Mouse (Mus musculus) megakaryocyte, embryonic 14.5 days (primary cell): ENCODE data around the gene Antxr2. TPM values are rescaled to one million over a fixed set of nuclear protein-coding genes. Genes with fewer than 3 reads are reported as not detected.

Experiments
- H3K27me3 ChIP-seq: replicated peaks from 2 replicates; pipeline ENCODE3; 2012; ENCODE audit warnings: inconsistent platforms
- H3K36me3 ChIP-seq: replicated peaks from 2 replicates; pipeline ENCODE3; 2012; ENCODE audit warnings: low read length, inconsistent platforms, mixed read lengths
- H3K4me1 ChIP-seq: 2 replicates; pipeline ENCODE4 v1.6.1; 2012; ENCODE audit warnings: inconsistent platforms
- H3K4me3 ChIP-seq: replicated peaks from 2 replicates; pipeline ENCODE3; 2012; ENCODE audit warnings: moderate library complexity, mild to moderate bottlenecking, inconsistent platforms
- H3K9me3 ChIP-seq: 2 replicates; pipeline ENCODE4 v1.6.1; 2012; ENCODE audit warnings: inconsistent platforms
- FLI1 ChIP-seq: IDR thresholded peaks from 2 replicates; pipeline ENCODE4 v1.6.1; 2012; ENCODE audit warnings: low read length, inconsistent platforms, mixed read lengths
- GATA1 ChIP-seq: IDR thresholded peaks from 3 replicates; pipeline ENCODE4 v1.6.1; 2012; ENCODE audit warnings: mixed read lengths, low read length, inconsistent platforms, borderline replicate concordance
- polyA plus RNA-seq: library from polyadenylated mRNA; stranded (reverse); fragments of >175 nt; gene quantifications from 2 replicates; pipeline ENCODE4 v1.2.3, GENCODE M21; 2012; ENCODE audit warnings: low replicate concordance; ENCODE audit not compliant: insufficient read depth

Antxr2 gene
- polyA plus RNA-seq, 1 experiment: 0.83 TPM

DNA sequence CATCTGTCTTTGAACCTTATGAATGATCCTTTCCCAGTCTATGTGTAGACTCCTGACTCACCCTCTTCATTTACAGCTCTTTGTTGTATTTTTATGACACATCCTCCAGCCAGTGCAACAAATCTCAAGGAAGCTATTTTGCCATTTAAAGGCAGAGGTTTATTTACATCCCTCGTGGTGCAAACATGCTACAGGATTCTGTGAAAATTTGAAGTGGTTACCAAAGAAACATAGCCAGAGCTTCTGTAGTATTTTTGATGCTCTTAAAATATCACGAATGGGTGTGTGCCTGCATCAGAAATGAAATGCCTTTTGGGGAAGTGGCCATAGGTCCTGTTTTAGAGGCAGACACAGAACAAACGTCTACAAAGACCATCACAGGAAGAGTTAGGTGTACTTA, 146.7 kb downstream of the Antxr2 start:
- Histone ChIP-seq H3K9me3 (no peaks in the 10 kb centered on the region), H3K4me1 (no peaks in the 10 kb centered on the region), H3K4me3 (no peak overlapping the region), H3K27me3 (no peaks in the 10 kb centered on the region), H3K36me3 (no peaks in the 10 kb centered on the region)
- TF ChIP-seq FLI1: no peak
- TF ChIP-seq GATA1: no peak

- Histone ChIP-seq H3K4me3 (no peak overlapping the region), H3K4me1 (no peaks in the 10 kb centered on the region), H3K36me3 (no peaks in the 10 kb centered on the region), H3K9me3 (no peaks in the 10 kb centered on the region), H3K27me3 (no peaks in the 10 kb centered on the region)
- TF ChIP-seq FLI1: no peak
- no peak for TF ChIP-seq GATA1
These were observed 149.4 kb downstream of the Antxr2 start for GRCm38 (mm10) chr5:97881421-97881820.

GRCm38 (mm10) chr5:97880115-97880514, 150.7 kb downstream of the Antxr2 start:
- Histone ChIP-seq H3K4me1 (no peaks in the 10 kb centered on the region), H3K36me3 (no peaks in the 10 kb centered on the region), H3K9me3 (no peaks in the 10 kb centered on the region), H3K4me3 (no peak overlapping the region), H3K27me3 (no peaks in the 10 kb centered on the region)
- TF ChIP-seq FLI1 (no peak), GATA1 (no peak)

DNA sequence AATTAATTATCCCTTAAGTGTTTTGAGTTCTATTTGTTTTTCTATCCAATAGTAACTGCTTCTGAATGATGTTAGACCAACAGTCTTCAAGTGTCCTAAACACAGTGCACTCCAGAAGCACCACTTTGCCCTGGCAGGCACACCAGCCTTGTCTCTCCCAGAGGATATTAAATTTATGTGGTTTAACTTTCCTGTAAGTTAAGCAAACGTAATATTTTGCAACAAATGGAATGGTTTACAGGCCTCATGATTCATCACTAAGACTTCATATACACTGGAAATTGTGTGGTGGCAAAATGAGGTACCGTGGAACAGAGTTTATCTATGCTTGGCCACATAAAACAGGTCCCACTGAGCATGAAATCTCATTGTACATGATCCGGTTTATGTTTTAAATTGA, 152.0 kb downstream of the Antxr2 start:
- H3K4me3 ChIP-seq: no peak overlapping the region
- no peaks in the 10 kb centered on the region for H3K4me1 ChIP-seq
- H3K27me3 ChIP-seq: no peaks in the 10 kb centered on the region
- no peak for TF ChIP-seq FLI1
- TF ChIP-seq GATA1: no peak
- no peaks in the 10 kb centered on the region for H3K9me3 ChIP-seq
- no peaks in the 10 kb centered on the region for H3K36me3 ChIP-seq

GRCm38 (mm10) chr5:97878215-97878794, 152.5 kb downstream of the Antxr2 start:
- no peaks in the 10 kb centered on the region for H3K4me1 ChIP-seq
- H3K9me3 ChIP-seq: no peaks in the 10 kb centered on the region
- TF ChIP-seq FLI1 (no peak), GATA1 (no peak)
- H3K4me3 ChIP-seq: no peak overlapping the region
- H3K27me3 ChIP-seq: no peaks in the 10 kb centered on the region
- no peaks in the 10 kb centered on the region for H3K36me3 ChIP-seq

DNA sequence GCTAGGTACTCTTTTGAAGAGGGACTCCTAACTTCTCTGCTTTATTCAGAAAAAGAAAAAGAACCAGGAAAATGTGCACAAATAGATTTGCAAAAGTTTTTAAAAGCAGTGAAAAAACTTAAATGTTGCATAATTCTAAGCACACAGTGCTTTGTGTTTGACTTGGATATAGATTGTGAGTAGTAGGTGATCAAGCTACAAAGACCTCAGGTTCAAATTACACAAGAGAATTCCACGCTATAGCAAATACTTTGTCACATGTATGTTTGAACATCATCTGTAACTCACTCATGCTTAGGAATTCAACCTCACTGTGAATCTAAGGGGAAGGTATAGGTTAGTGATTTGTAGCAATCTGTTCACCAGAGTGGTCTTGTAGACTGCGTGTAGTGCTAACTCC, 153.9 kb downstream of the Antxr2 start:
- Histone ChIP-seq H3K27me3 (no peaks in the 10 kb centered on the region), H3K4me1 (no peaks in the 10 kb centered on the region), H3K36me3 (no peaks in the 10 kb centered on the region), H3K4me3 (no peak overlapping the region), H3K9me3 (no peaks in the 10 kb centered on the region)
- TF ChIP-seq GATA1 (no peak), FLI1 (no peak)

- TF ChIP-seq FLI1 (no peak), GATA1 (no peak)
- H3K4me3 ChIP-seq: no peak overlapping the region
- no peaks in the 10 kb centered on the region for H3K4me1 ChIP-seq
- H3K27me3 ChIP-seq: no peaks in the 10 kb centered on the region
- no peaks in the 10 kb centered on the region for H3K36me3 ChIP-seq
- no peaks in the 10 kb centered on the region for H3K9me3 ChIP-seq
These were observed 162.9 kb downstream of the Antxr2 start for GRCm38 (mm10) chr5:97867921-97868320.

DNA sequence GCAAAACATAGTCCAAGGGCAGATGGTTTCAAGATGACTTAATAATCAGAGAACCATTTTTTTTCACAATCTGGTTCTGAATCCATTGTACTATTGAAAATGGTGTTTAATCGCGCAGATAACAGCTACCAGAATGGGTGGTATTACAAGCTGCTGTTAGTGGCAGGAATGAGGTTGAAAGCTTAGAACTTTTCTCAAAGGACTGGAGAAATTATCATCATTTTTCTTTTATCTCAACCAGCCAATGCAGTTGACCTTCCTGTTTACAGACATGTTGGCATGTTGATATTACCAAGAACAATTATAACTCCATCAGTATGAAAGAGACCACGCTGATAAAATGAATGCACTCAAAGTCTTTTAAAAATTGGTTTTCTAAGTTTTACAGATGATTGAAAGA, 163.9 kb downstream of the Antxr2 start:
- H3K36me3 ChIP-seq: no peaks in the 10 kb centered on the region
- H3K27me3 ChIP-seq: no peaks in the 10 kb centered on the region
- no peak overlapping the region for H3K4me3 ChIP-seq
- TF ChIP-seq FLI1 (no peak), GATA1 (no peak)
- no peaks in the 10 kb centered on the region for H3K4me1 ChIP-seq
- H3K9me3 ChIP-seq: no peaks in the 10 kb centered on the region

DNA sequence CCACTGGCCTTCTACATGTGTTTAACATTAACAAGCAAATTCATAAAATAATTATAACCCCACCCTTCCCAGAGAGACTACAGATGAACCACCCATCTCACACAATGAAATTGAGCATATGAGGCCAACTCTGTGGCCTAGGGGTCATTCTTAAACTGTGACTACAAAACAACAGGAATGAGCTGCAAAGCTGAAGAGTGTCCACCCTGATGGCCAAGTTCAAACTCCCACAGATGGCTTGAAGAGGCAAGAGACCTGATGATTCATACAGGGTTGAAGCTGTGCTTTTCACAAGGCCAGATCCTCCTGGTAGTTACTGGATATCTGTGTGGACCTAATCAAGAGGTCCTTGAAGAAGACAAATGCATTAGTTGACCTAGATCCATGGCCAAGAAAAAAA, 173.7 kb downstream of the Antxr2 start:
- Histone ChIP-seq H3K9me3 (peaks cover 16% of the 10 kb centered on the region; the same call in 1 of the 2 replicates), H3K4me1 (no peaks in the 10 kb centered on the region), H3K36me3 (no peaks in the 10 kb centered on the region), H3K27me3 (no peaks in the 10 kb centered on the region), H3K4me3 (no peak overlapping the region)
- TF ChIP-seq FLI1 (no peak), GATA1 (no peak)

GRCm38 (mm10) chr5:97851981-97852748, 178.7 kb downstream of the Antxr2 start:
- H3K4me3 ChIP-seq: no peak overlapping the region
- 0 out of 2 replicates have a peak, but pooled peaks cover 12% of the 10 kb centered on the region for H3K9me3 ChIP-seq
- H3K36me3 ChIP-seq: no peaks in the 10 kb centered on the region
- H3K4me1 ChIP-seq: no peaks in the 10 kb centered on the region
- TF ChIP-seq FLI1: no peak
- TF ChIP-seq GATA1: no peak
- H3K27me3 ChIP-seq: no peaks in the 10 kb centered on the region
